Mouse (Mus musculus): Measurements from ENCODE around the gene Agap1. TPM values are rescaled to one million over a fixed set of nuclear protein-coding genes. Genes with fewer than 3 reads are reported as not detected.

Agap1 gene
- polyA plus RNA-seq, 1 experiment: 4.3 TPM

GRCm38 (mm10) chr1:89922282-89922681 is 467.7 kb downstream of the Agap1 start:
- 12% methylated on average over 7 of the region's 7 CpGs for WGBS
- TF ChIP-seq POLR2A (IDR thresholded peaks at IDR 0.05; ENCODE audit: control insufficient read depth, extremely low read depth, insufficient read depth, low read length, poor library complexity) (no peak), CTCF (IDR thresholded peaks at IDR 0.05; ENCODE audit: borderline replicate concordance, control insufficient read depth, extremely low read depth, insufficient read depth, low read length, poor library complexity) (no peak)
- Histone ChIP-seq H3K27ac (ENCODE audit: control insufficient read depth, insufficient read depth, low read length) (no peak overlapping the region), H3K36me3 (ENCODE audit: control insufficient read depth, insufficient read depth, low read length) (no peaks in the 10 kb centered on the region), H3K27me3 (ENCODE audit: control insufficient read depth, insufficient read depth, low read length) (peaks cover 8% of the 10 kb centered on the region; the same call in 1 of the 2 replicates), H3K4me1 (replicated peaks; ENCODE audit: control insufficient read depth, insufficient read depth, low read length) (no peaks in the 10 kb centered on the region), H3K4me3 (ENCODE audit: control insufficient read depth, insufficient read depth, low read length) (no peak overlapping the region)
- no peak for DNase-seq

GRCm38 (mm10) chr1:89922883-89923641 is 468.5 kb downstream of the Agap1 start:
- Histone ChIP-seq H3K27ac (ENCODE audit: control insufficient read depth, insufficient read depth, low read length) (no peak overlapping the region), H3K4me1 (replicated peaks; ENCODE audit: control insufficient read depth, insufficient read depth, low read length) (no peaks in the 10 kb centered on the region), H3K4me3 (ENCODE audit: control insufficient read depth, insufficient read depth, low read length) (no peak overlapping the region), H3K36me3 (ENCODE audit: control insufficient read depth, insufficient read depth, low read length) (no peaks in the 10 kb centered on the region), H3K27me3 (ENCODE audit: control insufficient read depth, insufficient read depth, low read length) (peaks cover 8% of the 10 kb centered on the region; the same call in 1 of the 2 replicates)
- TF ChIP-seq POLR2A (IDR thresholded peaks at IDR 0.05; ENCODE audit: control insufficient read depth, extremely low read depth, insufficient read depth, low read length, poor library complexity) (no peak), CTCF (IDR thresholded peaks at IDR 0.05; ENCODE audit: borderline replicate concordance, control insufficient read depth, extremely low read depth, insufficient read depth, low read length, poor library complexity) (no peak)
- 4% methylated on average over 40 of the region's 41 CpGs for WGBS
- no peak for DNase-seq

GRCm38 (mm10) chr1:89923642-89924020 is 469.0 kb downstream of the Agap1 start:
- Histone ChIP-seq H3K36me3 (ENCODE audit: control insufficient read depth, insufficient read depth, low read length) (no peaks in the 10 kb centered on the region), H3K4me1 (replicated peaks; ENCODE audit: control insufficient read depth, insufficient read depth, low read length) (no peaks in the 10 kb centered on the region), H3K27ac (ENCODE audit: control insufficient read depth, insufficient read depth, low read length) (no peak overlapping the region), H3K27me3 (ENCODE audit: control insufficient read depth, insufficient read depth, low read length) (peaks cover 8% of the 10 kb centered on the region; the same call in 1 of the 2 replicates), H3K4me3 (ENCODE audit: control insufficient read depth, insufficient read depth, low read length) (no peak overlapping the region)
- 39% methylated on average over 14 of the region's 14 CpGs for WGBS
- no peak for DNase-seq
- no peak for TF ChIP-seq POLR2A (IDR thresholded peaks at IDR 0.05; ENCODE audit: control insufficient read depth, extremely low read depth, insufficient read depth, low read length, poor library complexity)

GRCm38 (mm10) chr1:89925501-89926190 is 471.0 kb downstream of the Agap1 start:
- Histone ChIP-seq H3K27me3 (ENCODE audit: control insufficient read depth, insufficient read depth, low read length) (peaks cover 13% of the 10 kb centered on the region; the same call in 1 of the 2 replicates), H3K27ac (ENCODE audit: control insufficient read depth, insufficient read depth, low read length) (no peak overlapping the region), H3K4me1 (replicated peaks; ENCODE audit: control insufficient read depth, insufficient read depth, low read length) (peaks cover 3% of the 10 kb centered on the region; the same call in 1 of the 2 replicates), H3K36me3 (ENCODE audit: control insufficient read depth, insufficient read depth, low read length) (no peaks in the 10 kb centered on the region), H3K4me3 (ENCODE audit: control insufficient read depth, insufficient read depth, low read length) (no peak overlapping the region)
- TF ChIP-seq CTCF (IDR thresholded peaks at IDR 0.05; ENCODE audit: borderline replicate concordance, control insufficient read depth, extremely low read depth, insufficient read depth, low read length, poor library complexity) (no peak), POLR2A (IDR thresholded peaks at IDR 0.05; ENCODE audit: control insufficient read depth, extremely low read depth, insufficient read depth, low read length, poor library complexity) (no peak)
- WGBS: 90% methylated on average over 12 of the region's 12 CpGs
- no peak for DNase-seq

- H3K4me3 ChIP-seq (ENCODE audit: control insufficient read depth, insufficient read depth, low read length): no peak overlapping the region
- H3K27me3 ChIP-seq (ENCODE audit: control insufficient read depth, insufficient read depth, low read length): peaks cover 13% of the 10 kb centered on the region; the same call in 1 of the 2 replicates
- H3K27ac ChIP-seq (ENCODE audit: control insufficient read depth, insufficient read depth, low read length): no peak overlapping the region
- 52% methylated on average over 9 of the region's 9 CpGs for WGBS
- no peak for TF ChIP-seq CTCF (IDR thresholded peaks at IDR 0.05; ENCODE audit: borderline replicate concordance, control insufficient read depth, extremely low read depth, insufficient read depth, low read length, poor library complexity)
- no peak for TF ChIP-seq POLR2A (IDR thresholded peaks at IDR 0.05; ENCODE audit: control insufficient read depth, extremely low read depth, insufficient read depth, low read length, poor library complexity)
- no peaks in the 10 kb centered on the region for H3K36me3 ChIP-seq (ENCODE audit: control insufficient read depth, insufficient read depth, low read length)
- no peak for DNase-seq
- peaks cover 6% of the 10 kb centered on the region; the same call in 1 of the 2 replicates for H3K4me1 ChIP-seq (replicated peaks; ENCODE audit: control insufficient read depth, insufficient read depth, low read length)
Measured at GRCm38 (mm10) chr1:89926583-89927060, 472.0 kb downstream of the Agap1 start.

GRCm38 (mm10) chr1:89927061-89927661 is 472.6 kb downstream of the Agap1 start:
- WGBS: 4% methylated on average over 36 of the region's 36 CpGs
- H3K36me3 ChIP-seq (ENCODE audit: control insufficient read depth, insufficient read depth, low read length): no peaks in the 10 kb centered on the region
- H3K27me3 ChIP-seq (ENCODE audit: control insufficient read depth, insufficient read depth, low read length): peaks cover 10% of the 10 kb centered on the region; the same call in 1 of the 2 replicates
- no peak overlapping the region for H3K4me3 ChIP-seq (ENCODE audit: control insufficient read depth, insufficient read depth, low read length)
- DNase-seq: no peak
- TF ChIP-seq POLR2A (IDR thresholded peaks at IDR 0.05; ENCODE audit: control insufficient read depth, extremely low read depth, insufficient read depth, low read length, poor library complexity): no peak
- peaks cover 6% of the 10 kb centered on the region; the same call in 1 of the 2 replicates for H3K4me1 ChIP-seq (replicated peaks; ENCODE audit: control insufficient read depth, insufficient read depth, low read length)
- no peak overlapping the region for H3K27ac ChIP-seq (ENCODE audit: control insufficient read depth, insufficient read depth, low read length)

Measured in thymus, adult 2 months (tissue).